Mouse (Mus musculus): ENCODE data around the gene Srrm2.

DNA sequence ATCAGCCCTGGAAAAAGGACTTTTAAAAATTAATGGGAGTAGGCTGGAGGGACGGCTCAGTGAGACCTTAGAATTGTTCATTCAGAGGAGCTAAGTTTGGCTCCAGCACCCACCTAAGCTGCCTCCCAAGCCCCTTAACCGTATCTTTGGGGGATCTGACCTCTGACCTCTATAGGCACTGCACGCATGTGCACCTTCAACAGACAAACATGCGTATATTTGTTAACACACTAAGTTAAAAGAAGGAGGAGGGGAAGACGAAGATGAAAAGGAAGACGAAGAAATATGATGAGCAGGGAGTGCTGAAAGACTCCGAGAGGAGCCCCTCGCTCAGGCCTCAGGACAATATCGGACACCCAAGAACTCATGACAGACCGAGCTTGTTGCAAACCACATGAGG is 11.3 kb downstream of the Srrm2 start:
- TF ChIP-seq ZC3H11A (IDR thresholded peaks at IDR 0.05; ENCODE audit: borderline replicate concordance, low read depth, low read length) (no peak), HCFC1 (IDR thresholded peaks at IDR 0.05; ENCODE audit: borderline replicate concordance, insufficient read depth, low read length) (no peak)
